Mouse (Mus musculus): ENCODE results near the gene H1f0. TPM values are rescaled to one million over a fixed set of nuclear protein-coding genes. Genes with fewer than 3 reads are reported as not detected.

Gene H1f0
- polyA plus RNA-seq (2012), result 73.7 and 99.6 TPM in 2 replicates

DNA sequence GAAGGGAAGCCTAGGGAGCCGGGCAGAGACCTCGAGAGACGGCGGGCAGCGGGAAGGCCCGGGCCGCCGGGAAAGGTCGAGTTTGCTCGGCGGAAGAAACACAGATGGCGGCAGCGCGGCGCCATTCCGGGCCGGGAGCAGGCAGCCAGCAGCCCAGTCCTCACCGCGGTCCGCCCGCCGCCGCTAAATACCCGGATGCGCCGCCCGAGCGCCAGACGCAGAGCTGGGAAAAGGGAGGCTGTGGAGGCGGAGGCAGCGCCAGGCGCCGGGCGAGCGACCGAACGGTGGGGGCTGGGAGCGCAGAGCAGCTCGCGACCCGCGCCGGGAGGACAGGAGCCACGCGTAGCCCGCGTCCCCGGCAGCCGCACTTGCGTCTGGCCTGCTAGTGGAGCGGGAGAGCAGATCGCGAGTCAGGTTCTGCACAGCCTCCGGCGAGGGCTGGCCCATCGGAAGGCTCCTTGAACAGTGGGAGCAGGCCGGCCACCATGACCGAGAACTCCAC lies at the start of gene H1f0:
TSS of gene H1f0 (plus strand) at position 214 of the 502 bp plus-strand sequence.

DNA sequence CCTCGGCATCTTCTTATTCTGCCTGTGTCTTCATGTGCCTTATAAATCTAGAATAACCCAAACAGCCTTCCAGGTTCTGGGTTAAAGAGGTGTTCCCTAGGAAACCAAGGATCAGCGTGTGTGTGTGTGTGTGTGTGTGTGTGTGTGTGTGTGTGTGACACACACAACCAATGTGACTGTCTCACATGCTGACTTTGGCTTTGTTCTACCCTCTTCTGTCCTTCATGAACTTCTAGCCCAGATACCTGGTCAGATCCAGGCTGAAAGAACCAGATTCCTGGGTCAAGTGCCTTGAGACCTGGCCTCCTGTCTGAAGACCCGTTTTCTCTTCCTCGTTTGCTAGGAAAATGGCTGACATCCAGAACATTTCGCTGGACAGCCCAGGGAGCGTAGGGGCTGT lies 13.3 kb downstream of the H1f0 start, which contains the start of gene Galr3:
TSS of gene Galr3 (plus strand) at position 301 of the 400 bp plus-strand sequence.

DNA sequence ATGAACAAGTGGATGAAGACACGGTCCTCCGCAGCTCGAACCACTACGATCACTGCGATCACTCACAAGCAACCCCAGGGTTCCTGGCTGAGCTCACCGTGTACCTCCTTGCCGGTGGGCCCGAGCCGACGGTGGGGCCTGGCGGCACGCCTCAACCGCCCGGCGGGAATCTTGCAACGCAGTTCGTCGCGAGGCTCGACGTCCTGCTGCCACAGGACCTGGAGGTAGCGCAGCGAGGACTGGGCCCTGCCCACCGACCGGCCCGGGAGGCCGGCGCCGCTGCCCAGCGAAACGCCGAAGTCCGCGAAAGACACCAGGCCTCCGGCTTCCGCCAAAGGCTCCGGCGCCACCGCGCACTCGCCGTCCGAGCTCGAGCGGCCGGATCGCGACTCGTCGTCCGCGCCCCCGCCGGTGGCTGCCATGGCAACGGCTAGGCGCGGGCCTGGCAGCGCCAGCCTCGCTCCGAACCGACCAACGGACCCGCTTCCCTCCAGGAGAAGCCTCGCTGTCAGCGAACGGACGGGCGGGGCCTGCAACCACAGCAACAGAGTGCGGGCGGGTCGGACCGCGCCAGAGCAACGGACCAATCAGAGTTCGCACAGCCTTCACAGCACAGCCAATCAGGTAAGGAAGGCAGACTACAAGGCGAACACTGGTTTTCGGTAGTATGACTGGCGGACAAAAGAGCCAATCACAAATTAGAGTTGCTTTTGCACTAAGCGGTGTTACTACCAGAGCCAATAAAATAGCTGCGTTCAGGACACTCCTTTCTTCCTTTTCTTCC lies 34.3 kb downstream of the H1f0 start, which contains the start of gene Ankrd54:
TSS of gene Ankrd54 (minus strand) at position 518 of the 784 bp plus-strand sequence.

DNA sequence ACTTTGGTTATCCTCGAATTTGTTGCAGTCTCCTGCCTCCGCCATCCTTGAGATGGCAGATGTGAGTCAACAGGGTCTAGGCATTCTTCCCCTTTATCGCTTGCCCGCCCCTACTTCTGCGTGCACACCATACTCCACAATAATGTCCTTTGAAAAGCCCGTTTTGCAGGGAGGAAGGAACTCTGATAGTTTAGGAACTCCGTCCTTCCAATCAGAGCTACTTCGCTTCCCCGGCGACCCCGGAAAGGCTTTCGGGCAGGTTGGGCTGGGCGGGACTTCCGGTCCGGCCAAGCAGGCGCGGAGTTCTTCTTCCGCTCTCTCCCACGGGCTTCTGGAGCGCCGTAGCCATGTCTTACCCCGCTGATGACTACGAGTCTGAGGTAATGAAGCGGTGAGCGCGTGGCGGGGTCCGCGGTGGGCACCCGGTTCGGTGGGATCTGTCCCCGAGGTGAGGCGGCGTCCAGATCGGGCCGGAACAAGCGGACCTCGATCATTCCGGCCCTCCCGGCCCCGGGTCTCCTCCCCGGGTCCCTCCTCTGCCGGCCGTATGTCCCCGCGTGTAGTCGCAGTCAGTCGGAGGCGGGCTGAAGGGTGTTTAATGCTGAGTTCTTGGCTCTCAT lies 46.8 kb downstream of the H1f0 start, which contains the start of gene Eif3l:
TSS of gene Eif3l (plus strand) at position 267 of the 620 bp plus-strand sequence.

Other genes with a start within 250 kb of the H1f0 start
- gene Card10, start 225.4 kb upstream of the H1f0 start, polyA plus RNA-seq (2012), result 3.6 and 4.3 TPM in 2 replicates
- 0.15 and 0.17 TPM in 2 replicates for gene Cdc42ep1, start 185.8 kb upstream of the H1f0 start, polyA plus RNA-seq (2012)
- 0.30 TPM in 1 of 2 replicates, not detected in the other for gene Lgals2, start 172.9 kb upstream of the H1f0 start, polyA plus RNA-seq (2012)
- 219 and 234 TPM in 2 replicates for gene Gga1, start 151.3 kb upstream of the H1f0 start, polyA plus RNA-seq (2012)
- 5.5 and 6.5 TPM in 2 replicates for gene Gm49510, start 128.8 kb upstream of the H1f0 start, polyA plus RNA-seq (2012)
- gene Sh3bp1, start 128.7 kb upstream of the H1f0 start, polyA plus RNA-seq (2012), result 748 and 820 TPM in 2 replicates
- 16.3 and 17.7 TPM in 2 replicates for gene Pdxp, start 114.5 kb upstream of the H1f0 start, polyA plus RNA-seq (2012)
- 593 and 813 TPM in 2 replicates for gene Lgals1, start 101.7 kb upstream of the H1f0 start, polyA plus RNA-seq (2012)
- gene Nol12, start 93.5 kb upstream of the H1f0 start, polyA plus RNA-seq (2012), result 19.1 and 19.8 TPM in 2 replicates
- gene Triobp, start 80.7 kb upstream of the H1f0 start, polyA plus RNA-seq (2012), result 103 and 106 TPM in 2 replicates
- gene Galr3, start 13.4 kb downstream of the H1f0 start, polyA plus RNA-seq (2012), result 3.5 and 4.6 TPM in 2 replicates
- 50.6 and 52.5 TPM in 2 replicates for gene Ankrd54, start 34.4 kb downstream of the H1f0 start, polyA plus RNA-seq (2012)
- gene Eif3l, start 46.7 kb downstream of the H1f0 start, polyA plus RNA-seq (2012), result 26.5 TPM in 2 replicates
- 31.7 and 33.5 TPM in 2 replicates for gene Micall1, start 80.4 kb downstream of the H1f0 start, polyA plus RNA-seq (2012)
- 229 and 258 TPM in 2 replicates for gene Polr2f, start 112.6 kb downstream of the H1f0 start, polyA plus RNA-seq (2012)
- gene 1700088E04Rik, start 112.8 kb downstream of the H1f0 start, polyA plus RNA-seq (2012), result 0.46 and 0.53 TPM in 2 replicates
- gene Sox10, start 136.8 kb downstream of the H1f0 start, polyA plus RNA-seq (2012), result 0.08 TPM in 1 of 2 replicates, not detected in the other
- 16.8 and 19.5 TPM in 2 replicates for gene Pick1, start 200.7 kb downstream of the H1f0 start, polyA plus RNA-seq (2012)
- 0.03 and 0.22 TPM in 2 replicates for gene Gm49486, start 200.9 kb downstream of the H1f0 start, polyA plus RNA-seq (2012)
- gene Slc16a8, start 226.3 kb downstream of the H1f0 start, polyA plus RNA-seq (2012), result not detected in 2 replicates